Mouse (Mus musculus): ENCODE measurements around the gene Trak2. TPM values are rescaled to one million over a fixed set of nuclear protein-coding genes. Genes with fewer than 3 reads are reported as not detected.

Trak2 gene
- polyA plus RNA-seq (2012; ENCODE audit: insufficient read depth, insufficient read length, missing spikeins): 24.9 and 35.7 TPM in 2 replicates

DNA sequence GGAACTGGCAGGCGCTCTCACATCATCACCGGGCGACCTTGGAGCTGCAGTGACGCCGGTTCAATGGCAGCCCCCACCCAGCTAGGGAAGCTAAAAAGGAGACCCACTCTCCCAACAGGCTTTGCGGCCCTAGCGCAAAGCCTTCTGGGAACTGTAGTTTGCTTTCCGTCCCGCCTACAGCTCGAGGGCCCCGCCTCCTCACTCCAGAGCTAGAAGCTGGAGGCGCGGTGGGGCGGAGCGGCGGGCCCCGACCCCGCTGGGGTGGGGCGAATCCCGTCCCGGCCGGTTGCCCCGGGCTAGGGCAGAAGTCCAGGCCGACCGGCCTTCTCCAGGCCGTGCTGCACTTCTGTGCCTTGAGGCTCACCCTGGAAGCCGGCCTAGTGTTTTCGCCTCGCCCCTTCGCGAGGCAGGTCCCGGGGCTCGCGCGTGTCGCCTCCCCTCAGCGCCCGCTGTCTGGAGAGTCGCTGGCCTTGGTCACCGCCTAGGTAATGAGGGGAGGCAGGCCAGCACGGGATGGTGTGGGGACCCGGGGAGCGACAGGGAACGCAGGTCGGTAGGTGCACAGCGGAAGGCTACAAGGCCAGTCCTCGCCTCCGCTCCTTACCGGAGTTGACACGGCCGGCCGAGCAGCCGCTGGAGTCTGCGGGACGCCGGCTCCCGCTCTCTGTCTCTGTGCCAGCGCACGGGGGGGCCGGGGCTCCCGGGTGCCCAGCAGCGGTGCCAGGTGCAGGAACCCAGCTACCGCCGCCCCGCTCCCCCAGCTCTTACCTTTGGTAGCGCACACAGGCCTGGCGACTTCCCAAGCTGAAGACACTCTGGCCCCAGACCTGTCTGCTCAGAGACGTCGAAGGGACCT is at the start of gene Trak2, which contains the start of gene Stradb:
Gene Trak2, minus strand, starts transcription at position 65 of the 856 bp plus-strand sequence.
Gene Stradb, plus strand, starts transcription at position 157 of the 856 bp plus-strand sequence.
- Histone ChIP-seq H3K27ac (replicated peaks; ENCODE audit: low read depth, low read length) (peak within 1 kb of the TSS; percentile 91), H3K4me3 (ENCODE audit: insufficient read depth, low read depth, low read length) (peak within 1 kb of the TSS; percentile 89)

GRCm38 (mm10) chr1:59021556-59021955 is 48.3 kb upstream of the Trak2 start:
- Histone ChIP-seq H3K27ac (replicated peaks; ENCODE audit: low read depth, low read length) (no peak overlapping the region), H3K4me3 (ENCODE audit: insufficient read depth, low read depth, low read length) (no peak overlapping the region), H3K4me1 (ENCODE audit: control insufficient read depth, insufficient read depth, insufficient read length, low read length) (no peaks in the 10 kb centered on the region)

More for the DNA sequence above, at the start of gene Trak2, which contains the start of gene Stradb:
- peaks cover 17% of the 10 kb centered on the region; the same call in 1 of the 2 replicates for H3K4me1 ChIP-seq (ENCODE audit: control insufficient read depth, insufficient read depth, insufficient read length, low read length)

GRCm38 (mm10) chr1:59009250-59009649 is 36.0 kb upstream of the Trak2 start:
- Histone ChIP-seq H3K27ac (replicated peaks; ENCODE audit: low read depth, low read length) (no peak overlapping the region), H3K4me3 (ENCODE audit: insufficient read depth, low read depth, low read length) (no peak overlapping the region), H3K4me1 (ENCODE audit: control insufficient read depth, insufficient read depth, insufficient read length, low read length) (no peaks in the 10 kb centered on the region)

GRCm38 (mm10) chr1:58995313-58995712 is 22.1 kb upstream of the Trak2 start:
- H3K4me1 ChIP-seq (ENCODE audit: control insufficient read depth, insufficient read depth, insufficient read length, low read length): no peaks in the 10 kb centered on the region
- no peak overlapping the region for H3K4me3 ChIP-seq (ENCODE audit: insufficient read depth, low read depth, low read length)

DNA sequence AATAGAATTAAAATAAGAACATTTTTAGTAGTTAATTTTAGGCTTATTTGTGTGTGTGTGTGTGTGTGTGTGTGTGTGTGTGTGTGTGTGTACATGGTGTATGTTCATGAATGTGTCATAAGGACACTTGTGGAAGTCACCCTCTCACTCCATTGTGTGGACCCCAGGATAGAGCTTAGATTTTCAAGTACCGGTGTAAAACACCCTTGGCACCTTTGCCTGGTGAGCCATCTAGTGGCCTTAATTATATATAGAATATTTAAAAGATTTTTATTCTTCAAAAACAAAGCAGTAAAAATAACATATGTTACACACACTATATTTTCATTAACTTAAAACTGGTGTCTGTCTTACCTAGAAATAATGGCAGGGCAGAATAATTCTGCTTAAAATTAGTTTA is 20.5 kb upstream of the Trak2 start:
- H3K4me3 ChIP-seq (ENCODE audit: insufficient read depth, low read depth, low read length): no peak overlapping the region
- no peaks in the 10 kb centered on the region for H3K4me1 ChIP-seq (ENCODE audit: control insufficient read depth, insufficient read depth, insufficient read length, low read length)
- H3K27ac ChIP-seq (replicated peaks; ENCODE audit: low read depth, low read length): no peak overlapping the region

More at GRCm38 (mm10) chr1:58995313-58995712, 22.1 kb upstream of the Trak2 start:
- no peak overlapping the region for H3K27ac ChIP-seq (replicated peaks; ENCODE audit: low read depth, low read length)

- Histone ChIP-seq H3K4me3 (ENCODE audit: insufficient read depth, low read depth, low read length) (no peak overlapping the region), H3K4me1 (ENCODE audit: control insufficient read depth, insufficient read depth, insufficient read length, low read length) (no peaks in the 10 kb centered on the region), H3K27ac (replicated peaks; ENCODE audit: low read depth, low read length) (no peak overlapping the region)
Measured at GRCm38 (mm10) chr1:58993144-58993543, 19.9 kb upstream of the Trak2 start.

DNA sequence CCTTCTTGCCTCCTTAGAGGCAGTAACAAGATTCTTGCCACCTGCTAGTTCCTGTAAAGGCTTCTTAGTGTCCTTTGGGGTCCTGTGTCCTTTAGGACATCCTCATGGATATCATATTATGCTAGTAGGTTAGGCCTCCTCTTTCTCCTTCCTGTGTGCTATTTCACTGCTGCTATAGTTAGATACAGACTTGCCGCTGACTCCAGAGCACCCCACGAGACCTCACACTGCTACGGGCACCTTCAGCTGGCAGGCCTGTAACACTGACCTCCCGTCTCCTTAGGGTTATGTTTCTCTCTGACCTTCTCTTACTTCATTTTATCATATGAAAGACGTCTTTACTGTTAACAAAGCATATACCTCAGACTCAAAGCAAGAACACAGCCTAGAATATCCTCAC is 11.4 kb upstream of the Trak2 start:
- Histone ChIP-seq H3K4me1 (ENCODE audit: control insufficient read depth, insufficient read depth, insufficient read length, low read length) (no peaks in the 10 kb centered on the region; the same call in 1 of the 2 replicates), H3K4me3 (ENCODE audit: insufficient read depth, low read depth, low read length) (no peak overlapping the region), H3K27ac (replicated peaks; ENCODE audit: low read depth, low read length) (no peak overlapping the region)

- Histone ChIP-seq H3K4me3 (ENCODE audit: insufficient read depth, low read depth, low read length) (no peak overlapping the region), H3K27ac (replicated peaks; ENCODE audit: low read depth, low read length) (peak overlapping the region; percentile 50), H3K4me1 (ENCODE audit: control insufficient read depth, insufficient read depth, insufficient read length, low read length) (no peaks in the 10 kb centered on the region; the same call in 1 of the 2 replicates)
Measured at GRCm38 (mm10) chr1:58982276-58982675, 9.0 kb upstream of the Trak2 start.

GRCm38 (mm10) chr1:58972851-58973365 is 322 bp downstream of the Trak2 start:
- peak overlapping the region; percentile 89 for H3K4me3 ChIP-seq (ENCODE audit: insufficient read depth, low read depth, low read length)
- H3K4me1 ChIP-seq (ENCODE audit: control insufficient read depth, insufficient read depth, insufficient read length, low read length): peaks cover 17% of the 10 kb centered on the region; the same call in 1 of the 2 replicates
- peak overlapping the region; percentile 68 for H3K27ac ChIP-seq (replicated peaks; ENCODE audit: low read depth, low read length)

DNA sequence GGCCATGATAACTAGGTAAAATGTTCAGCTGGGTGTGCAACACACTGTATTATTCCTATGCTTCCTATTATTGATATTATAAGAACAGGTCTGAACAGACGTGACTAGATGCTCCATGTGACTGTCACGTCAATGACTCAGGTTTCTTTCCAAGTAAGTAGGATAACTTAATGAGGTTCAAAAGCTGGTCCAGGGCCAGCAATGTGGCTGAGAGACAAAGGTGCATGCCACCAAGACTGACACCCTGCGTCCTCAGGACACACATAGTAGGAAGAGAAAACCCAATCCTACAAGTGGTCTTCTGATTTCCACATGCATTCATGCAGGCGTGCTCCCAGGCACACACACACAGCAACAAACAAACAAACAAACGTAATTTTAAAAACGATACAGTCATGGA is 2.1 kb downstream of the Trak2 start:
- Histone ChIP-seq H3K4me3 (ENCODE audit: insufficient read depth, low read depth, low read length) (no peak overlapping the region), H3K4me1 (ENCODE audit: control insufficient read depth, insufficient read depth, insufficient read length, low read length) (peaks cover 20% of the 10 kb centered on the region; the same call in 1 of the 2 replicates), H3K27ac (replicated peaks; ENCODE audit: low read depth, low read length) (no peak overlapping the region)

- H3K4me1 ChIP-seq (ENCODE audit: control insufficient read depth, insufficient read depth, insufficient read length, low read length): peaks cover 21% of the 10 kb centered on the region; the same call in 1 of the 2 replicates
- H3K4me3 ChIP-seq (ENCODE audit: insufficient read depth, low read depth, low read length): no peak overlapping the region
- H3K27ac ChIP-seq (replicated peaks; ENCODE audit: low read depth, low read length): peak overlapping the region; percentile 32; the same call in 1 of the 2 replicates
Measured at GRCm38 (mm10) chr1:58970054-58970453, 3.2 kb downstream of the Trak2 start.

DNA sequence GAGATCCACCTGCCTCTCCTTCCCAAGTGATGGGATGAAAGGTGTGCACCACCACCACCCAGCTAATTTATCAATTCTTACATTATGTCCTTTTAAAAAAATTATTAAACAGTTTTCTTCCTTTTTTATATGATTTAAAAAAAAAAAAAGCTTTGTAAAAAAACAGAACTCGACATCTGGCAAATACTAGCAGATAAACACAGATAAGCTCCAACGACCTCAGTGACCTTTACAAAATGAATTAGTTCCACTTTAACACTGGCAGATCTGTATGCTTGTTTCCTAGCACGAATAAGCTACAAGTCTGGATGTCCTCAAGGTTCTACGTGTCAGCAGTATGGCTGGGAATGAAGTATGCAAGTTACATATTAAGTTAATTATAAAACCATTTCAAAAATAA is 5.7 kb downstream of the Trak2 start:
- no peak overlapping the region for H3K27ac ChIP-seq (replicated peaks; ENCODE audit: low read depth, low read length)
- H3K4me3 ChIP-seq (ENCODE audit: insufficient read depth, low read depth, low read length): no peak overlapping the region
- H3K4me1 ChIP-seq (ENCODE audit: control insufficient read depth, insufficient read depth, insufficient read length, low read length): peaks cover 21% of the 10 kb centered on the region; the same call in 1 of the 2 replicates

- no peak overlapping the region for H3K27ac ChIP-seq (replicated peaks; ENCODE audit: low read depth, low read length)
Measured at GRCm38 (mm10) chr1:58962865-58963264, 10.4 kb downstream of the Trak2 start.

DNA sequence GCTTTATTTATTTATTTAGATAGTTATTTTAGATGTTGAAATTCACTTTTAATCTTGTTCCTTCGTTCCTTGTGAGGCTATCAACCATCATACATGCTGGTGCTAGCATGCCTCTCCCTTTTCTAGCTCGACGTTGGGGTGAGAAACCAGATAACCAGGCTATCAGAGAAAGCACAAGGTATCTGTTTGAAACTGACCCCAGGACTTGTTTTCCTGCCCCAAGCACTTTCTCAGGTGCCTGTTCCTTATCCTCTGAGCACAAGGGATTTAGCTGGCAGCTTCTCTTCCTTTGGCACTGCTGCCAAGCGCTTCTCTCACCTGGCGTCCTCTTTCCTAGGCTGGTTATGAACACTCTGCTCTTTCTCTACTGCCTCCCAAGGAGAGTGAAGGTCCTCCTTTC is 10.8 kb downstream of the Trak2 start:
- H3K4me1 ChIP-seq (ENCODE audit: control insufficient read depth, insufficient read depth, insufficient read length, low read length): peaks cover 26% of the 10 kb centered on the region
- 0 out of 2 replicates have a peak overlapping the region, but pooled peaks have one; percentile 10 for H3K27ac ChIP-seq (replicated peaks; ENCODE audit: low read depth, low read length)
- no peak overlapping the region for H3K4me3 ChIP-seq (ENCODE audit: insufficient read depth, low read depth, low read length)

More at GRCm38 (mm10) chr1:58962865-58963264, 10.4 kb downstream of the Trak2 start:
- Histone ChIP-seq H3K4me3 (ENCODE audit: insufficient read depth, low read depth, low read length) (no peak overlapping the region), H3K4me1 (ENCODE audit: control insufficient read depth, insufficient read depth, insufficient read length, low read length) (peaks cover 25% of the 10 kb centered on the region)

- H3K27ac ChIP-seq (replicated peaks; ENCODE audit: low read depth, low read length): peak overlapping the region; percentile 85
- peaks cover 29% of the 10 kb centered on the region for H3K4me1 ChIP-seq (ENCODE audit: control insufficient read depth, insufficient read depth, insufficient read length, low read length)
- no peak overlapping the region for H3K4me3 ChIP-seq (ENCODE audit: insufficient read depth, low read depth, low read length)
Measured at GRCm38 (mm10) chr1:58961152-58961893, 11.9 kb downstream of the Trak2 start.
